Mouse (Mus musculus) liver, adult 2 months (tissue): ENCODE data around the gene Dnaaf3.

Experiments used
- CTCF ChIP-seq: fragments of 200-500 bp; IDR thresholded peaks from 2 replicates; pipeline ENCODE4 v1.5.1; 2011; ENCODE audit warnings: low read depth, low read length, control low read depth
- POLR2A ChIP-seq: fragments of 200-500 bp; IDR thresholded peaks from 2 replicates; pipeline ENCODE4 v1.6.1; 2011; ENCODE audit warnings: low read length, control low read depth; ENCODE audit not compliant: insufficient read depth; ENCODE audit errors: extremely low read depth

DNA sequence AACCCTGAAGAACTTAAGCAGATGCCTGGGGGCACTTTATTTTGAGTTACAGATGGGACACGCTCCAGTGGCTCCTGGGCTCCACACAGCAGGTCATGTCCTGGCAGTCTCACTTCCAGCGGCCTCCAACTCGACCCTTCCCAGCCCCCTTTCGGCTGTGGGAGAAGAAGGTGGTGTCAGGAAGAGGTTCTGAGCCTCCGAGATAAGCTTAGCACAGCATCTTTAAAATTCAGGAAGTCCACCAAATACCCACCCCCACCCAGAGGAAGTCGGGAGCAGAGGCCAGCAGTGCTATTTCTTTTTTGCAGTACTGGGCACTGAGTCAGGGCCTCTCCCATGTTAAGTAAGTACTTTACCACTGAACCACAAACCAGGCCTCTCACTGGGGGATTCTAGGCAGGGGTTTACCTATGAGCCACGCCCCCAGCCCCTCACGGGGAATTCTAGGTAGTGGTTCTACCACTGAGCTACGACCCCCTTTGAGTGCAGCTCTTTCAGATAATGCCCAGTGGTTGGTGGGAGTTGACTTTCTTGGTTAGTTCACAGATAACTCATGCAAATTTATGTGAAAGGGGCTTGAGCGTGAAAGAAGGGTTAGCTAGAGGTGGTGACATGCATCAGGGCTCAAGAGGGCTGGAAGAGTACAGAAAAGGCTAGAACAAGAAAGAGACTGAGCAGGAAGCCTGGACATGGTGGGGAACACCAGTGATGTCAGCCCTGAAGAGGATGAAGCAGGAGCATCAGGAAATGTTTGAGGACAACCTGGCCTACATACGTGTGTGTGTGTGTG is 27.4 kb downstream of the Dnaaf3 start:
- TF ChIP-seq CTCF (no peak), POLR2A (no peak)
